ENCODE assay signal across 14 mouse cellular contexts in genomic region chr10:40376286-40376685, GRCm38 (mm10). TPM values are rescaled to one million over a fixed set of nuclear protein-coding genes. Genes with fewer than 3 reads are reported as not detected.
DNase-seq lines count a peak whose midpoint lies in the region.
"Had no signal": no experiment of that assay in that cellular context is flagged by ENCODE, and none has a peak within 500 bp of the region (broad histone marks: within the 10 kb centered on the region; RNA-seq: fewer than 3 reads in every experiment).

No protein-coding gene starts in this region.

- DNase-seq in frontal cortex, postnatal 10 days (ENCODE audit: low spot score in 2 of 2): peak; percentile 27 to 32
- DNase-seq in layer of hippocampus, adult 18-20 months (ENCODE audit: low spot score in 2 of 2): peak; percentile 22 to 75
- peak; percentile 45 to 81 for DNase-seq in left cerebral cortex, adult 9 months (ENCODE audit: low spot score in 2 of 2)
- peak; percentile 71 for DNase-seq in right cerebral cortex, postnatal 25 days
- no peak for DNase-seq in kidney, postnatal 25 days
- no peak for DNase-seq in kidney, adult 9 months
- no peak for DNase-seq in kidney, postnatal 10 days
- DNase-seq: cerebellum, postnatal 10 days; gastrocnemius, postnatal 25 days; heart, postnatal 14 days; kidney, adult 18-20 months; kidney, postnatal 4 days; liver, embryonic 13.5 days; spleen, adult 18-20 months had no signal

RNA-seq across cellular contexts. Expression of gene Cdk19, which starts 36.9 kb away (rescaled TPM):
- 10 to 100 TPM; 35.6 to 36.3 TPM for total RNA-seq in layer of hippocampus, adult 18-20 months (2021)

Comparison
In these comparisons a context has a peak if more than half of its experiments do, and no peak if none do; other contexts are left out.
1. DNase-seq: peak in frontal cortex, postnatal 10 days (2 of 2), layer of hippocampus, adult 18-20 months (2 of 2), left cerebral cortex, adult 9 months (2 of 2) and right cerebral cortex, postnatal 25 days (single experiment); none in kidney, postnatal 25 days (0 of 2), kidney, adult 9 months (single experiment) and kidney, postnatal 10 days (single experiment).